Mouse (Mus musculus): ENCODE data around the gene Rbp1.

Gene Rbp1

DNA sequence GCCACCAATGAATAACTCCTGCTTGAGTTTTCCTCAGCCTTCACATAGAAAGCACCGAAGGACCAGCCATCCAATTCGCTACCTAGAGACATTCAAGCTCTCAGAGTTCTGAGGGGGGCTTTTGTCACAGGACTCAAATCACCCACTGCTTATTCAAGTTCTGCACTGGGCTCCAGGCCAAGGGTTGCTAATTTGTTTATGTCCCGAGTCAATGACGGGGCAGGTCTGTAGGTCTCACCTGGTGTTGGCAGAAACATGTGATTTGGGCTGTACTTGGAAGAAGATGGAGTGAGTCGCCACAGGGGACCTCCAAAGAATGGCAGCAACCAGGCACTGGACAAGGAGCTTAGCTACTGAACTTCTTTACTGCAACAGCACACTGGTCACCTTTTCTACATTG, 68.3 kb downstream of the Rbp1 start:
- DNase-seq (ENCODE audit: inconsistent age in 2 of 2, low spot score in 1 of 2): no peak

- no peak for DNase-seq (ENCODE audit: inconsistent age in 2 of 2, low spot score in 1 of 2)
Observed at GRCm38 (mm10) chr9:98492212-98492611, 69.5 kb downstream of the Rbp1 start.

DNA sequence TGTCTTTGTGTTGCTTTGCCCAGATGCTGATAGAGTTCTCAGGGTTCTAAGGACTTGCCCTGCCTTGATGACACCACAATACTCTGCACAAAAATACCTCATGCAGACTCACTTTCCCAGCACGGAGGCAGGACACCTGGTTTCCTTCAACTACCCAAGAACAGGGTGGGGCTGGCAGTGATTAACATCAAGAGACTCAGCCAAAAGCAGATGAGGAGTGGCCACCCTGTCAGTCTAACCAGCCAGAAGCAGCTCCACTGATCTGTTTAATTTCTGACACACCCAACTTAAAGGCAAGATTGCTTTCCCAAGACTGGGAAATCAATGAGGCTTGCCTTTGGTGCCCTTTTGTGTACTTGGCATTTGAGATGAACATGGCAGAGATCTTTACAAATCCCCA, 70.1 kb downstream of the Rbp1 start:
- no peak for DNase-seq (ENCODE audit: inconsistent age in 2 of 2, low spot score in 1 of 2)

Measured in adrenal gland, adult (tissue).